In genomic region chr6:91379871-91380270, GRCm38 (mm10) we compare ENCODE assay signal across 32 mouse cellular contexts. TPM values are rescaled to one million over a fixed set of nuclear protein-coding genes. Genes with fewer than 3 reads are reported as not detected.
DNase-seq lines count a peak whose midpoint lies in the region; ATAC-seq and TF ChIP-seq lines count a peak whose summit lies in the region.
"Had no signal": no experiment of that assay in that cellular context is flagged by ENCODE, and none has a peak within 500 bp of the region (broad histone marks: within the 10 kb centered on the region; RNA-seq: fewer than 3 reads in every experiment).

No protein-coding gene starts in this region.

- ATAC-seq in forebrain, embryonic 15.5 days (replicated peaks) = peak; percentile 23; the same call in 1 of the 2 replicates
- ATAC-seq in forebrain, embryonic 12.5 days (ENCODE audit: low FRiP score) = no peak
- ATAC-seq in neural tube, embryonic 13.5 days (ENCODE audit: low read depth) = no peak
- ATAC-seq: CD4-positive, CD25-positive, alpha-beta regulatory T cell, adult 4 months; inflammation-experienced regulatory T-cells, adult 6 months; liver, embryonic 12.5 days; liver, postnatal 0 days had no signal

- H3K4me3 ChIP-seq in forebrain, embryonic 15.5 days = no peak overlapping the region
- no peak overlapping the region for H3K4me3 ChIP-seq in forebrain, embryonic 12.5 days (replicated peaks)
- H3K4me3 ChIP-seq in neural tube, embryonic 13.5 days = no peak overlapping the region
- H3K4me3 ChIP-seq: embryonic facial prominence, embryonic 10.5 days; embryonic facial prominence, embryonic 15.5 days; heart, embryonic 10.5 days; heart, embryonic 15.5 days; left cerebral cortex, adult 2 months; limb, embryonic 13.5 days; liver, embryonic 12.5 days; stomach, embryonic 15.5 days had no signal

- no peaks in the 10 kb centered on the region for H3K27me3 ChIP-seq in forebrain, embryonic 15.5 days
- no peaks in the 10 kb centered on the region for H3K27me3 ChIP-seq in forebrain, embryonic 12.5 days
- H3K27me3 ChIP-seq in neural tube, embryonic 13.5 days = no peaks in the 10 kb centered on the region
- H3K27me3 ChIP-seq: embryonic facial prominence, embryonic 15.5 days; limb, embryonic 13.5 days; liver, embryonic 12.5 days; stomach, embryonic 15.5 days had no signal

- H3K27ac ChIP-seq in forebrain, embryonic 15.5 days (replicated peaks) = peak overlapping the region; percentile 69
- no peak overlapping the region for H3K27ac ChIP-seq in forebrain, embryonic 12.5 days
- H3K27ac ChIP-seq in neural tube, embryonic 13.5 days (replicated peaks) = 0 out of 2 replicates have a peak overlapping the region, but pooled peaks have one; percentile 15
- H3K27ac ChIP-seq: embryonic facial prominence, embryonic 10.5 days; embryonic facial prominence, embryonic 15.5 days; heart, embryonic 10.5 days; heart, embryonic 15.5 days; hindbrain, embryonic 14.5 days; left cerebral cortex, adult 2 months; limb, embryonic 13.5 days; liver, embryonic 12.5 days; stomach, embryonic 15.5 days had no signal

- peaks cover 16% of the 10 kb centered on the region for H3K4me1 ChIP-seq in forebrain, embryonic 15.5 days
- peaks cover 6% of the 10 kb centered on the region; the same call in 1 of the 2 replicates for H3K4me1 ChIP-seq in forebrain, embryonic 12.5 days
- peaks cover 14% of the 10 kb centered on the region; the same call in 1 of the 2 replicates for H3K4me1 ChIP-seq in neural tube, embryonic 13.5 days (replicated peaks)
- H3K4me1 ChIP-seq: embryonic facial prominence, embryonic 10.5 days; embryonic facial prominence, embryonic 15.5 days; heart, embryonic 15.5 days; limb, embryonic 13.5 days; liver, embryonic 12.5 days; stomach, embryonic 15.5 days had no signal

- DNase-seq in neural tube, embryonic 10.5 days (ENCODE audit: extremely low spot score, low spot score) = no peak
- DNase-seq in brain, embryonic 14.5 days (ENCODE audit: low read depth) = peak; percentile 83
- no peak for DNase-seq in adrenal gland, adult 8-10 months
- DNase-seq in heart, postnatal 25 days (ENCODE audit: low spot score) = no peak
- DNase-seq: adrenal gland, postnatal 25 days; cerebellum, adult 8-10 months; cerebellum, postnatal 25 days; gastrocnemius, postnatal 25 days; heart, adult 11 months; heart, postnatal 4 days; kidney, adult 11 months; kidney, postnatal 14 days; liver, postnatal 0 days; lung, postnatal 36 days had no signal

- H3K9ac ChIP-seq in forebrain, embryonic 15.5 days (replicated peaks) = no peak overlapping the region
- no peak overlapping the region for H3K9ac ChIP-seq in forebrain, embryonic 12.5 days
- H3K9ac ChIP-seq in neural tube, embryonic 13.5 days = no peak overlapping the region
- H3K9ac ChIP-seq: embryonic facial prominence, embryonic 15.5 days; heart, embryonic 15.5 days; hindbrain, embryonic 14.5 days; limb, embryonic 13.5 days; liver, embryonic 12.5 days; liver, postnatal 0 days; stomach, embryonic 15.5 days had no signal

- intact Hi-C loops in heart, postnatal 25 days (cut with DNase I) = no loop called here

- no peak for TF ChIP-seq CTCF in brain, embryonic 14.5 days (IDR thresholded peaks at IDR 0.05; ENCODE audit: borderline replicate concordance, extremely low read depth, insufficient read depth, insufficient read length)

- 37% methylated on average over 4 of the region's 4 CpGs for WGBS in forebrain, embryonic 15.5 days
- WGBS in forebrain, embryonic 12.5 days = 61% methylated on average over 4 of the region's 4 CpGs
- WGBS in neural tube, embryonic 13.5 days = 76% methylated on average over 4 of the region's 4 CpGs

- no peaks in the 10 kb centered on the region for H3K9me3 ChIP-seq in forebrain, embryonic 15.5 days
- H3K9me3 ChIP-seq in forebrain, embryonic 12.5 days = no peaks in the 10 kb centered on the region
- H3K9me3 ChIP-seq in neural tube, embryonic 13.5 days = no peaks in the 10 kb centered on the region
- H3K9me3 ChIP-seq: embryonic facial prominence, embryonic 10.5 days; embryonic facial prominence, embryonic 15.5 days; heart, embryonic 10.5 days; heart, embryonic 15.5 days; limb, embryonic 13.5 days; liver, embryonic 12.5 days; stomach, embryonic 15.5 days had no signal

- H3K4me2 ChIP-seq in forebrain, embryonic 15.5 days (replicated peaks) = no peak overlapping the region
- H3K4me2 ChIP-seq in forebrain, embryonic 12.5 days = no peak overlapping the region
- no peak overlapping the region for H3K4me2 ChIP-seq in neural tube, embryonic 13.5 days
- H3K4me2 ChIP-seq: embryonic facial prominence, embryonic 15.5 days; heart, embryonic 15.5 days; hindbrain, embryonic 14.5 days; limb, embryonic 13.5 days; liver, embryonic 12.5 days; midbrain, embryonic 11.5 days; stomach, embryonic 15.5 days had no signal

- H3K36me3 ChIP-seq in forebrain, embryonic 15.5 days = 0 out of 2 replicates have a peak, but pooled peaks cover 6% of the 10 kb centered on the region
- peaks cover 30% of the 10 kb centered on the region for H3K36me3 ChIP-seq in forebrain, embryonic 12.5 days (replicated peaks)
- no peaks in the 10 kb centered on the region for H3K36me3 ChIP-seq in neural tube, embryonic 13.5 days
- H3K36me3 ChIP-seq: embryonic facial prominence, embryonic 10.5 days; embryonic facial prominence, embryonic 15.5 days; heart, embryonic 10.5 days; heart, embryonic 15.5 days; limb, embryonic 13.5 days; liver, embryonic 12.5 days; stomach, embryonic 15.5 days had no signal

- TF ChIP-seq POLR2A in brain, embryonic 14.5 days (IDR thresholded peaks at IDR 0.05; ENCODE audit: borderline replicate concordance, extremely low read depth, insufficient read depth, insufficient read length, poor library complexity, severe bottlenecking) = no peak

RNA-seq across cellular contexts. Expression of gene Wnt7a, which starts 31.3 kb away (rescaled TPM):
- polyA plus RNA-seq in forebrain, embryonic 15.5 days (2015; fragmentation: Nextera tagmentation; extraction: Ambion mirVana) = 22.3 and 24.4 TPM in 2 replicates
- polyA plus RNA-seq in forebrain, embryonic 12.5 days (2016; fragmentation: Nextera tagmentation; extraction: Ambion mirVana) = 16.0 and 22.0 TPM in 2 replicates
- polyA plus RNA-seq in neural tube, embryonic 13.5 days (2015; fragmentation: Nextera tagmentation; extraction: Ambion mirVana) = 10.1 and 10.4 TPM in 2 replicates
- 18.0 and 21.9 TPM in 2 replicates for polyA plus RNA-seq in brain, embryonic 14.5 days (2012; rRNA removed)
- not detected for total RNA-seq in adrenal gland, adult 8-10 months (2022)
- not detected for total RNA-seq in heart, postnatal 25 days (2021)
- total RNA-seq: adrenal gland, postnatal 25 days; gastrocnemius, adult 18-20 months; gastrocnemius, postnatal 25 days; megakaryocyte, adult 5-6 weeks had no signal
- polyA plus RNA-seq: CD4-positive, CD25-positive, alpha-beta regulatory T cell, adult 4 months; inflammation-experienced regulatory T-cells, adult 6 months; liver, embryonic 12.5 days; small intestine, adult 2 months had no signal
